In genomic region chr19:50422928-50423327, GRCm38 (mm10) we compare ENCODE assay signal across 13 mouse cellular contexts.
DNase-seq lines count a peak whose midpoint lies in the region; ATAC-seq and TF ChIP-seq lines count a peak whose summit lies in the region.
"Had no signal": no experiment of that assay in that cellular context is flagged by ENCODE, and none has a peak within 500 bp of the region (broad histone marks: within the 10 kb centered on the region; RNA-seq: fewer than 3 reads in every experiment).

No protein-coding gene starts in this region.

- H3K27me3 ChIP-seq in heart, adult 2 months (ENCODE audit: control insufficient read depth, insufficient read depth, low read length) = no peaks in the 10 kb centered on the region
- H3K27me3 ChIP-seq in ES-Bruce4 (ENCODE audit: control insufficient read depth, insufficient read depth, low read length, poor library complexity, severe bottlenecking) (no peaks in the 10 kb centered on the region), Patski (peaks cover 5% of the 10 kb centered on the region)
- H3K27me3 ChIP-seq: liver, embryonic 13.5 days had no signal

- no peak overlapping the region for H3K4me3 ChIP-seq in heart, adult 2 months
- H3K4me3 ChIP-seq in left cerebral cortex, adult 2 months = no peak overlapping the region
- H3K4me3 ChIP-seq in ES-Bruce4 (ENCODE audit: low read depth, low read length) = no peak overlapping the region
- H3K4me3 ChIP-seq: liver, embryonic 13.5 days had no signal

- H3K27ac ChIP-seq in heart, adult 2 months = no peak overlapping the region
- H3K27ac ChIP-seq in left cerebral cortex, adult 2 months = no peak overlapping the region
- no peak overlapping the region for H3K27ac ChIP-seq in ES-Bruce4 (ENCODE audit: insufficient read depth, low read length)
- H3K27ac ChIP-seq: liver, embryonic 13.5 days had no signal

- no peak for DNase-seq in heart, adult 2 months
- no peak for DNase-seq in heart, adult 9 months (ENCODE audit: low spot score in 2 of 2)
- DNase-seq in left cerebral cortex, adult 2 months (ENCODE audit: extremely low spot score in 1 of 2, low spot score in 2 of 2) = no peak
- DNase-seq in left cerebral cortex, adult 9 months (ENCODE audit: low spot score in 2 of 2) = no peak
- no peak for DNase-seq in Patski (ENCODE audit: low read depth, low spot score)
- DNase-seq in Muller cell, postnatal 12 days (ENCODE audit: inconsistent ontology term) = no peak
- DNase-seq: cerebellum, adult 9-10 months; heart, postnatal 14 days; liver, embryonic 13.5 days; thymus, postnatal 36 days had no signal

- WGBS in heart, adult 2 months = 74% methylated on average over 1 of the region's 1 CpGs

- H3K9ac ChIP-seq in heart, adult 2 months (ENCODE audit: low read depth, low read length) = no peak overlapping the region
- no peak overlapping the region for H3K9ac ChIP-seq in ES-Bruce4 (ENCODE audit: low read depth, poor library complexity, severe bottlenecking)
- H3K9ac ChIP-seq: liver, embryonic 13.5 days had no signal

- intact Hi-C loops in heart, adult 2 months (cut with DNase I) = no loop called here
- intact Hi-C loops in left cerebral cortex, adult 2 months (cut with DNase I) = loop anchor here (10.0 kb wide), 1 partner anchor 158 kb away; no protein-coding TSS in a partner anchor

- H3K36me3 ChIP-seq in heart, adult 2 months (ENCODE audit: control insufficient read depth, insufficient read depth, low read length) = no peaks in the 10 kb centered on the region
- H3K36me3 ChIP-seq in ES-Bruce4 (ENCODE audit: control insufficient read depth, insufficient read depth, low read length, poor library complexity, severe bottlenecking) = no peaks in the 10 kb centered on the region
- H3K36me3 ChIP-seq: liver, embryonic 13.5 days had no signal

- in situ Hi-C loops in Patski (cut with MboI; ENCODE audit: low pct_unique_long_range_greater_than_20kb) = no loop called here

- CTCF ChIA-PET in Patski (lab: Charles Lee) = no interaction called here

- no peak for TF ChIP-seq POLR2A in heart, adult 2 months (IDR thresholded peaks at IDR 0.05; ENCODE audit: insufficient read depth, low read depth, low read length)
- TF ChIP-seq POLR2A in ES-Bruce4 (IDR thresholded peaks at IDR 0.05; ENCODE audit: insufficient read depth, low read length) = no peak

- POLR2A ChIA-PET in Patski (lab: Charles Lee) = no interaction called here

- ATAC-seq in Patski = no peak
- no peak for ATAC-seq in granulocyte monocyte progenitor cell, adult 5-6 weeks (replicated peaks; ENCODE audit: poor library complexity, severe bottlenecking)
- ATAC-seq: CD4-positive, CD25-positive, alpha-beta regulatory T cell, adult 4 months had no signal

- no peaks in the 10 kb centered on the region for H3K79me2 ChIP-seq in heart, adult 2 months (replicated peaks; ENCODE audit: control insufficient read depth, insufficient read depth, low read length)

- peak; percentile 45 for TF ChIP-seq CTCF in heart, adult 2 months (IDR thresholded peaks at IDR 0.05)
- peak; percentile 18 for TF ChIP-seq CTCF in left cerebral cortex, adult 2 months (IDR thresholded peaks at IDR 0.05)
- TF ChIP-seq CTCF in ES-Bruce4 (IDR thresholded peaks at IDR 0.05; ENCODE audit: low read depth, low read length) = peak; percentile 51
- peak; percentile 26 for TF ChIP-seq CTCF in Patski (IDR thresholded peaks at IDR 0.05)

- H3K9me3 ChIP-seq in ES-Bruce4 (replicated peaks; ENCODE audit: control insufficient read depth, insufficient read depth, low read length, poor library complexity, severe bottlenecking) = no peaks in the 10 kb centered on the region
- H3K9me3 ChIP-seq: liver, embryonic 13.5 days had no signal

- TF ChIP-seq EP300 in heart, adult 2 months (IDR thresholded peaks at IDR 0.05; ENCODE audit: insufficient read depth, low read depth, low read length) = no peak
- TF ChIP-seq EP300 in ES-Bruce4 (IDR thresholded peaks at IDR 0.05; ENCODE audit: insufficient read depth, low read depth, low read length) = no peak

- H3K4me1 ChIP-seq in heart, adult 2 months (ENCODE audit: control insufficient read depth, insufficient read depth, low read length) = no peaks in the 10 kb centered on the region
- H3K4me1 ChIP-seq in ES-Bruce4 (ENCODE audit: control insufficient read depth, insufficient read depth, low read length) = no peaks in the 10 kb centered on the region
- H3K4me1 ChIP-seq: liver, embryonic 13.5 days had no signal
